Comparison of ENCODE assay signal across 27 mouse cellular contexts in the genomic region with DNA sequence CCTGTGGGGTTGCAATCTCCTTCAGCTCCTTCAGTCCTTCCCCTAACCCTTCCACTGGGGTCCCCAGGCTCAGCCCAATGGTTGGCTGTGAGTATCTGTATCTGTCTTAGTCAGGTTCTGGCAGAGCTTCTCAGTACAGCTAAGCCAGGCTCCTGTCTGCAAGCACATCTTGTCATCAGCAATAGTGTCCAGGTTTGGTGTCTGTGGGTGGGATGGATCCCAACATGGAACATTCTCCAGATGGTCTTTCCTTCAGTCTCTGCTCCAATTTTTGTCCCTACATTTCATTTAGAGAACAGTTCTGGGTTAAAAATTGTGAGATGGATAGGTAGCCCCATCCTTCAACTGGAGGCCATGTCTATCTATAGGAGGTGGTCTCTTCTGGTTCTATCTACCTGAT.
A peak's percentile ranks its signal among the peaks of the same experiment; 100 is the strongest.
DNase-seq lines count a peak whose midpoint lies in the region; ATAC-seq and TF ChIP-seq lines count a peak whose summit lies in the region.
"Had no signal": no experiment of that assay in that cellular context is flagged by ENCODE, and none has a peak within 500 bp of the region (broad histone marks: within the 10 kb centered on the region; RNA-seq: fewer than 3 reads in every experiment).

No protein-coding gene starts in this region.

- peak; percentile 88 for ATAC-seq in frontal cortex, adult (ENCODE audit: low TSS enrichment)
- ATAC-seq: activated CD4-positive, CD25-positive, alpha-beta regulatory T cell, adult 4 months; forebrain, embryonic 14.5 days; liver, embryonic 12.5 days had no signal

- DNase-seq in frontal cortex, postnatal 14 days (ENCODE audit: low spot score in 2 of 2): no peak
- DNase-seq in frontal cortex, adult 2 months (ENCODE audit: extremely low spot score in 1 of 2, low spot score in 1 of 2): peak; percentile 51 to 53
- DNase-seq in left cerebral cortex, adult 9 months (ENCODE audit: low spot score in 2 of 2): peak; percentile 28 to 54
- peak; percentile 32 to 59 for DNase-seq in right cerebral cortex, postnatal 36 days (ENCODE audit: low spot score in 2 of 2)
- DNase-seq in thymus, adult 2 months: no peak
- no peak for DNase-seq in heart, postnatal 25 days (ENCODE audit: low spot score)
- DNase-seq: adrenal gland, adult 8-10 months; cerebellum, adult 2 months; cerebellum, postnatal 25 days; gastrocnemius, postnatal 36 days; heart, adult 2 months; heart, postnatal 14 days; kidney, adult 2 months; kidney, postnatal 10 days; lung, adult 2 months; lung, postnatal 14 days; midbrain, embryonic 14.5 days; thymus, postnatal 36 days had no signal

- TF ChIP-seq POLR2A in thymus, adult 2 months (IDR thresholded peaks at IDR 0.05; ENCODE audit: control insufficient read depth, extremely low read depth, insufficient read depth, low read length, poor library complexity): no peak

- no peaks in the 10 kb centered on the region for H3K27me3 ChIP-seq in thymus, adult 2 months (ENCODE audit: control insufficient read depth, insufficient read depth, low read length)
- H3K27me3 ChIP-seq: embryonic facial prominence, embryonic 15.5 days; heart, embryonic 13.5 days; hindbrain, embryonic 12.5 days; limb, embryonic 13.5 days; liver, embryonic 12.5 days; neural tube, embryonic 12.5 days had no signal

- H3K4me3 ChIP-seq in thymus, adult 2 months (ENCODE audit: control insufficient read depth, insufficient read depth, low read length): no peak overlapping the region
- H3K4me3 ChIP-seq: embryonic facial prominence, embryonic 15.5 days; heart, adult 2 months; heart, embryonic 13.5 days; hindbrain, embryonic 12.5 days; limb, embryonic 13.5 days; liver, embryonic 12.5 days; neural tube, embryonic 12.5 days had no signal

- H3K36me3 ChIP-seq in thymus, adult 2 months (ENCODE audit: control insufficient read depth, insufficient read depth, low read length): no peaks in the 10 kb centered on the region
- H3K36me3 ChIP-seq: embryonic facial prominence, embryonic 15.5 days; heart, embryonic 13.5 days; hindbrain, embryonic 12.5 days; limb, embryonic 13.5 days; liver, embryonic 12.5 days; neural tube, embryonic 12.5 days had no signal

- intact Hi-C loops in heart, postnatal 25 days (cut with DNase I): no loop called here

- no peaks in the 10 kb centered on the region for H3K4me1 ChIP-seq in thymus, adult 2 months (replicated peaks; ENCODE audit: control insufficient read depth, insufficient read depth, low read length)
- H3K4me1 ChIP-seq: embryonic facial prominence, embryonic 15.5 days; heart, embryonic 13.5 days; hindbrain, embryonic 12.5 days; limb, embryonic 13.5 days; liver, embryonic 12.5 days; neural tube, embryonic 12.5 days had no signal

- H3K27ac ChIP-seq in thymus, adult 2 months (ENCODE audit: control insufficient read depth, insufficient read depth, low read length): no peak overlapping the region
- H3K27ac ChIP-seq: embryonic facial prominence, embryonic 15.5 days; heart, adult 2 months; heart, embryonic 13.5 days; hindbrain, embryonic 12.5 days; limb, embryonic 13.5 days; liver, embryonic 12.5 days; neural tube, embryonic 12.5 days had no signal

- no peak for TF ChIP-seq CTCF in thymus, adult 2 months (IDR thresholded peaks at IDR 0.05; ENCODE audit: borderline replicate concordance, control insufficient read depth, extremely low read depth, insufficient read depth, low read length, poor library complexity)

Comparison
In these comparisons a context has a peak if more than half of its experiments do, and no peak if none do; other contexts are left out.
1. DNase-seq: peak in frontal cortex, adult 2 months (2 of 2), left cerebral cortex, adult 9 months (2 of 2) and right cerebral cortex, postnatal 36 days (2 of 2); none in frontal cortex, postnatal 14 days (0 of 2), thymus, adult 2 months (single experiment) and heart, postnatal 25 days (single experiment).